Mouse (Mus musculus): ENCODE measurements around the gene Sh3bgrl3. TPM values are rescaled to one million over a fixed set of nuclear protein-coding genes. Genes with fewer than 3 reads are reported as not detected.

Gene Sh3bgrl3
- polyA plus RNA-seq, 1 experiment from 2014 or later = 395 TPM

GRCm38 (mm10) chr4:134118126-134118800, 10.3 kb downstream of the Sh3bgrl3 start:
- no peak overlapping the region for H3K27ac ChIP-seq (ENCODE audit: low read depth, low read length)
- no peaks in the 10 kb centered on the region for H3K27me3 ChIP-seq (ENCODE audit: control insufficient read depth, insufficient read depth, low read length)
- 76% methylated on average over 14 of the region's 14 CpGs for WGBS
- H3K4me3 ChIP-seq (ENCODE audit: low read depth, low read length) = no peak overlapping the region
- H3K36me3 ChIP-seq (ENCODE audit: control insufficient read depth, insufficient read depth, low read length) = no peaks in the 10 kb centered on the region
- no peak for ATAC-seq (ENCODE audit: low read depth)
- H3K4me2 ChIP-seq (ENCODE audit: low read depth, low read length) = no peak overlapping the region
- no peaks in the 10 kb centered on the region for H3K9me3 ChIP-seq (ENCODE audit: control insufficient read depth, low read length)
- H3K4me1 ChIP-seq (ENCODE audit: control insufficient read depth, insufficient read depth, low read length) = no peaks in the 10 kb centered on the region
- H3K9ac ChIP-seq (replicated peaks; ENCODE audit: low read depth, low read length) = no peak overlapping the region

GRCm38 (mm10) chr4:134117012-134117411, 11.6 kb downstream of the Sh3bgrl3 start:
- no peaks in the 10 kb centered on the region for H3K9me3 ChIP-seq (ENCODE audit: control insufficient read depth, low read length)
- no peak overlapping the region for H3K4me2 ChIP-seq (ENCODE audit: low read depth, low read length)
- ATAC-seq (ENCODE audit: low read depth) = no peak
- H3K36me3 ChIP-seq (ENCODE audit: control insufficient read depth, insufficient read depth, low read length) = no peaks in the 10 kb centered on the region
- 85% methylated on average over 8 of the region's 8 CpGs for WGBS
- no peak overlapping the region for H3K27ac ChIP-seq (ENCODE audit: low read depth, low read length)
- H3K4me3 ChIP-seq (ENCODE audit: low read depth, low read length) = no peak overlapping the region
- no peak overlapping the region for H3K9ac ChIP-seq (replicated peaks; ENCODE audit: low read depth, low read length)
- H3K4me1 ChIP-seq (ENCODE audit: control insufficient read depth, insufficient read depth, low read length) = no peaks in the 10 kb centered on the region
- no peaks in the 10 kb centered on the region for H3K27me3 ChIP-seq (ENCODE audit: control insufficient read depth, insufficient read depth, low read length)

GRCm38 (mm10) chr4:134116501-134116900, 12.1 kb downstream of the Sh3bgrl3 start:
- no peak for ATAC-seq (ENCODE audit: low read depth)
- Histone ChIP-seq H3K4me1 (ENCODE audit: control insufficient read depth, insufficient read depth, low read length) (no peaks in the 10 kb centered on the region), H3K27me3 (ENCODE audit: control insufficient read depth, insufficient read depth, low read length) (no peaks in the 10 kb centered on the region), H3K36me3 (ENCODE audit: control insufficient read depth, insufficient read depth, low read length) (no peaks in the 10 kb centered on the region), H3K9ac (replicated peaks; ENCODE audit: low read depth, low read length) (no peak overlapping the region), H3K27ac (ENCODE audit: low read depth, low read length) (no peak overlapping the region), H3K4me3 (ENCODE audit: low read depth, low read length) (no peak overlapping the region), H3K4me2 (ENCODE audit: low read depth, low read length) (no peak overlapping the region), H3K9me3 (ENCODE audit: control insufficient read depth, low read length) (no peaks in the 10 kb centered on the region)
- 85% methylated on average over 2 of the region's 2 CpGs for WGBS

GRCm38 (mm10) chr4:134115215-134116144, 13.1 kb downstream of the Sh3bgrl3 start:
- Histone ChIP-seq H3K36me3 (ENCODE audit: control insufficient read depth, insufficient read depth, low read length) (no peaks in the 10 kb centered on the region), H3K27me3 (ENCODE audit: control insufficient read depth, insufficient read depth, low read length) (no peaks in the 10 kb centered on the region), H3K9me3 (ENCODE audit: control insufficient read depth, low read length) (no peaks in the 10 kb centered on the region), H3K4me1 (ENCODE audit: control insufficient read depth, insufficient read depth, low read length) (no peaks in the 10 kb centered on the region), H3K4me3 (ENCODE audit: low read depth, low read length) (no peak overlapping the region), H3K27ac (ENCODE audit: low read depth, low read length) (no peak overlapping the region), H3K9ac (replicated peaks; ENCODE audit: low read depth, low read length) (no peak overlapping the region), H3K4me2 (ENCODE audit: low read depth, low read length) (no peak overlapping the region)
- ATAC-seq (ENCODE audit: low read depth) = no peak
- WGBS = 88% methylated on average over 16 of the region's 16 CpGs

GRCm38 (mm10) chr4:134114038-134114437, 14.6 kb downstream of the Sh3bgrl3 start:
- Histone ChIP-seq H3K27ac (ENCODE audit: low read depth, low read length) (no peak overlapping the region), H3K4me1 (ENCODE audit: control insufficient read depth, insufficient read depth, low read length) (no peaks in the 10 kb centered on the region), H3K4me3 (ENCODE audit: low read depth, low read length) (no peak overlapping the region), H3K9me3 (ENCODE audit: control insufficient read depth, low read length) (no peaks in the 10 kb centered on the region), H3K27me3 (ENCODE audit: control insufficient read depth, insufficient read depth, low read length) (no peaks in the 10 kb centered on the region), H3K9ac (replicated peaks; ENCODE audit: low read depth, low read length) (no peak overlapping the region), H3K36me3 (ENCODE audit: control insufficient read depth, insufficient read depth, low read length) (no peaks in the 10 kb centered on the region), H3K4me2 (ENCODE audit: low read depth, low read length) (no peak overlapping the region)
- 92% methylated on average over 4 of the region's 4 CpGs for WGBS
- ATAC-seq (ENCODE audit: low read depth) = no peak

- Histone ChIP-seq H3K4me2 (ENCODE audit: low read depth, low read length) (no peak overlapping the region), H3K36me3 (ENCODE audit: control insufficient read depth, insufficient read depth, low read length) (no peaks in the 10 kb centered on the region), H3K27ac (ENCODE audit: low read depth, low read length) (no peak overlapping the region), H3K27me3 (ENCODE audit: control insufficient read depth, insufficient read depth, low read length) (no peaks in the 10 kb centered on the region), H3K9me3 (ENCODE audit: control insufficient read depth, low read length) (no peaks in the 10 kb centered on the region), H3K9ac (replicated peaks; ENCODE audit: low read depth, low read length) (no peak overlapping the region), H3K4me3 (ENCODE audit: low read depth, low read length) (no peak overlapping the region), H3K4me1 (ENCODE audit: control insufficient read depth, insufficient read depth, low read length) (no peaks in the 10 kb centered on the region)
- no peak for ATAC-seq (ENCODE audit: low read depth)
- WGBS = 59% methylated on average over 10 of the region's 10 CpGs
Measured at GRCm38 (mm10) chr4:134113356-134113994, 15.1 kb downstream of the Sh3bgrl3 start.

GRCm38 (mm10) chr4:134112403-134112802, 16.2 kb downstream of the Sh3bgrl3 start:
- Histone ChIP-seq H3K36me3 (ENCODE audit: control insufficient read depth, insufficient read depth, low read length) (no peaks in the 10 kb centered on the region), H3K4me1 (ENCODE audit: control insufficient read depth, insufficient read depth, low read length) (no peaks in the 10 kb centered on the region), H3K27ac (ENCODE audit: low read depth, low read length) (no peak overlapping the region), H3K4me2 (ENCODE audit: low read depth, low read length) (no peak overlapping the region), H3K4me3 (ENCODE audit: low read depth, low read length) (no peak overlapping the region), H3K9ac (replicated peaks; ENCODE audit: low read depth, low read length) (no peak overlapping the region), H3K27me3 (ENCODE audit: control insufficient read depth, insufficient read depth, low read length) (no peaks in the 10 kb centered on the region), H3K9me3 (ENCODE audit: control insufficient read depth, low read length) (no peaks in the 10 kb centered on the region)
- no peak for ATAC-seq (ENCODE audit: low read depth)
- WGBS = 87% methylated on average over 6 of the region's 6 CpGs

- Histone ChIP-seq H3K4me2 (ENCODE audit: low read depth, low read length) (no peak overlapping the region), H3K27me3 (ENCODE audit: control insufficient read depth, insufficient read depth, low read length) (no peaks in the 10 kb centered on the region), H3K4me3 (ENCODE audit: low read depth, low read length) (no peak overlapping the region), H3K27ac (ENCODE audit: low read depth, low read length) (no peak overlapping the region), H3K36me3 (ENCODE audit: control insufficient read depth, insufficient read depth, low read length) (no peaks in the 10 kb centered on the region), H3K4me1 (ENCODE audit: control insufficient read depth, insufficient read depth, low read length) (no peaks in the 10 kb centered on the region), H3K9me3 (ENCODE audit: control insufficient read depth, low read length) (no peaks in the 10 kb centered on the region), H3K9ac (replicated peaks; ENCODE audit: low read depth, low read length) (no peak overlapping the region)
- ATAC-seq (ENCODE audit: low read depth) = no peak
- WGBS = 41% methylated on average over 3 of the region's 3 CpGs
Measured at GRCm38 (mm10) chr4:134110653-134111052, 17.9 kb downstream of the Sh3bgrl3 start.

GRCm38 (mm10) chr4:134108196-134108595, 20.4 kb downstream of the Sh3bgrl3 start:
- no peaks in the 10 kb centered on the region for H3K27me3 ChIP-seq (ENCODE audit: control insufficient read depth, insufficient read depth, low read length)
- no peak overlapping the region for H3K4me2 ChIP-seq (ENCODE audit: low read depth, low read length)
- no peaks in the 10 kb centered on the region for H3K9me3 ChIP-seq (ENCODE audit: control insufficient read depth, low read length)
- 63% methylated on average over 5 of the region's 5 CpGs for WGBS
- no peak overlapping the region for H3K9ac ChIP-seq (replicated peaks; ENCODE audit: low read depth, low read length)
- ATAC-seq (ENCODE audit: low read depth) = no peak
- no peak overlapping the region for H3K4me3 ChIP-seq (ENCODE audit: low read depth, low read length)
- no peak overlapping the region for H3K27ac ChIP-seq (ENCODE audit: low read depth, low read length)
- no peaks in the 10 kb centered on the region for H3K4me1 ChIP-seq (ENCODE audit: control insufficient read depth, insufficient read depth, low read length)
- no peaks in the 10 kb centered on the region for H3K36me3 ChIP-seq (ENCODE audit: control insufficient read depth, insufficient read depth, low read length)
